Mouse (Mus musculus): ENCODE results near the gene Kcnh5. TPM values are rescaled to one million over a fixed set of nuclear protein-coding genes. Genes with fewer than 3 reads are reported as not detected.

The Kcnh5 gene
- 1.2 and 1.3 TPM in 2 replicates for polyA plus RNA-seq (2015; fragmentation: Nextera tagmentation; extraction: Ambion mirVana)

DNA sequence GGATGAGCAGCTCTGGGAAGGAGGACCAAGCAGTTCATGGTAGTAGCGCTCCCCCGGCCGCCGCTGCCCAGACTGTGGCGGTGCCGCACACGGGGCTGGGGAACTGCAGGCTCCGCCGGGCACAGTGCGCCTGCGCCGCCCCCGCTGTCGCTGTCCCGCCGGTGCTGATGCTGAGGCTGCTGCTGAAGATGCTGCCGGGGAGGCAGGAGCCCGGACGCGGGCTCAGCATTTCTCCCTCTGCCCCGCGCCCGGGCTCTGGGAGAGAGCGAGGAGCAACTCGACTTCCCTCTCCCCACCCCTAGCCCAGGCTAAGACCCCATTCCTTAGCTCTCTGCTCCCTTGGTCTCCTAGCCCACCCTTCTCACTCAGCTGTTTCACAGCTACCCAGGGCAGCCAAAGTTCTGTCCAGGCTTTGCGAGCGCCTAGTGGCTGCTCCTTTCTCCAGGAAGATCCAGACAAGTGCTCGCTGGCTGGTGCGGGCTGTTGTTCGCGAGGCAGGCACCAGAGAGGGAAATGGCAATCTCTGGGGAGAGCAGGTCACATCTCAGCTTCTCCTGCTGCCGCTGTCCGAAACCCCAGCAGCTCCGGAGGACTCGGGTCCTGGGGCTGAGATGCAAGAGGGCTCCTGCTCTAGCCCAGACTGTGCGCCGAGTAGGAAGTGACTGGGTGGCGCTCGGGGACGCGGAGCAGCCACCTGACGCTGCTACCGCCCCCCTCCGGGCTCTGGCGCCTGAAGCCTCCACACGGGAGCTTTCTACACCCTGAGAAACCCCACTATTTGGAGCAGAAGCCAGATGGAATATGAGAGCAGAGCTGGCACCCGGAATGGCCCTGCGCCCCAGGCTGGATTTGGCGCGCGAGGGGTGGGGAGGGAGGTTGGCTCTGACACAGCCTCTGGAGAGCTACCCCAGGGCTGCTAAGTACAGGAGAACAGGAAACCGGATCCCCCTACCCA is at the start of gene Kcnh5:
Gene Kcnh5, minus strand, starts transcription at position 642 of the 955 bp plus-strand sequence.
- under 1% methylated on average over 52 of the region's 52 CpGs for WGBS
- H3K4me1 ChIP-seq (replicated peaks) = peaks cover 16% of the 10 kb centered on the region
- ATAC-seq = peak; percentile 97
- H3K36me3 ChIP-seq = no peaks in the 10 kb centered on the region
- peak within 1 kb of the TSS; percentile 74 for H3K4me3 ChIP-seq (replicated peaks)
- peak within 1 kb of the TSS; percentile 98 for H3K4me2 ChIP-seq (replicated peaks)
- H3K9me3 ChIP-seq = no peaks in the 10 kb centered on the region
- peaks cover 19% of the 10 kb centered on the region; the same call in 1 of the 2 replicates for H3K27me3 ChIP-seq
- peak within 1 kb of the TSS; percentile 77 for H3K9ac ChIP-seq (replicated peaks)
- H3K27ac ChIP-seq = peak within 1 kb of the TSS; percentile 75

DNA sequence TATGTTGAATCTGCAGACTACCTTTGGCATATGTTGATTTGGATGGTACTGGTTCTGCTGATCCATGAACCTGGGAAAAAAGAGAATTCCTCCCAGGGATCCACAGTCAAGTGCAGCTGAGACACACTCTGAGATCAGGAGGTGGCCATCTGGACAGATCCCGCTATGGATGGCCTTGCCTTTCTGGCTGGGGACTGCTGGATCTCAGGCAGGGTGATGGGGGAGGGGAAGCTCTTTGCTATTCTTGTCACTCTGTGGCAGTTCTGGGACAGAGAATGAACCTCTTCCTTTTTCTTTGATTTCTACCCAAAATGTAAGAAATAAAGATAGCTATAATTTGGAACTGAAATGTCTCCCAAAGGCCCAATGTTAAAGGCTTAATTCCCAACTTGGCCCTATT is 46.8 kb upstream of the Kcnh5 start:
- no peak for ATAC-seq
- Histone ChIP-seq H3K4me1 (replicated peaks) (no peaks in the 10 kb centered on the region), H3K9me3 (no peaks in the 10 kb centered on the region), H3K4me3 (replicated peaks) (no peak overlapping the region), H3K4me2 (replicated peaks) (no peak overlapping the region), H3K27me3 (no peaks in the 10 kb centered on the region), H3K27ac (no peak overlapping the region), H3K9ac (replicated peaks) (no peak overlapping the region), H3K36me3 (no peaks in the 10 kb centered on the region)
- 80% methylated on average over 1 of the region's 1 CpGs for WGBS

- Histone ChIP-seq H3K36me3 (no peaks in the 10 kb centered on the region), H3K4me3 (replicated peaks) (no peak overlapping the region), H3K9ac (replicated peaks) (no peak overlapping the region), H3K4me1 (replicated peaks) (no peaks in the 10 kb centered on the region), H3K27ac (no peak overlapping the region), H3K4me2 (replicated peaks) (no peak overlapping the region), H3K9me3 (no peaks in the 10 kb centered on the region), H3K27me3 (no peaks in the 10 kb centered on the region)
- no peak for ATAC-seq
- 49% methylated on average over 2 of the region's 2 CpGs for WGBS
Observed at GRCm38 (mm10) chr12:75189413-75189812, 12.3 kb upstream of the Kcnh5 start.

DNA sequence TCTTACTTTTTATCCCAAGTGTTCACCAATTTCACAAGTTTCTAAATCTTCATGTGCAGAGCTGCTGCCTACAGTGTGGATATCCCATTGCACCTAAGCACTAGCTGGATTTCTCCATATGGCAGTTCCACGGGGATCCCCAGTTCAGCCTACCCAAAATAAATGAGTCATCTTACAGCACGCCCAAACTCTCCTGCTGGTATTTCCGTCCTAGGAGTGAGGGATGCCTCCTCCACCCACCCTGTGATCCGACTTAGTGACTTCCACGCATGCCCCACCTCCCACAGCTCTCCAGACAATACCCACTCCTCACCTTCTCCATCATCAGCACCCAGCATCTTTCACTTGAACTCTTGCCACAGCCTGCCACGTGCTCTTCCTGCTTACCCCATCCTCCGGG is 5.5 kb upstream of the Kcnh5 start:
- Histone ChIP-seq H3K4me1 (replicated peaks) (peaks cover 7% of the 10 kb centered on the region), H3K9me3 (no peaks in the 10 kb centered on the region), H3K9ac (replicated peaks) (no peak overlapping the region), H3K4me2 (replicated peaks) (no peak overlapping the region), H3K36me3 (no peaks in the 10 kb centered on the region), H3K4me3 (replicated peaks) (no peak overlapping the region), H3K27me3 (peaks cover 11% of the 10 kb centered on the region; the same call in 1 of the 2 replicates), H3K27ac (no peak overlapping the region)
- WGBS = 85% methylated on average over 7 of the region's 7 CpGs
- no peak for ATAC-seq

- Histone ChIP-seq H3K36me3 (no peaks in the 10 kb centered on the region), H3K9me3 (no peaks in the 10 kb centered on the region), H3K27me3 (peaks cover 17% of the 10 kb centered on the region; the same call in 1 of the 2 replicates), H3K27ac (no peak overlapping the region), H3K9ac (replicated peaks) (no peak overlapping the region), H3K4me3 (replicated peaks) (no peak overlapping the region), H3K4me2 (replicated peaks) (no peak overlapping the region), H3K4me1 (replicated peaks) (peaks cover 16% of the 10 kb centered on the region)
- 58% methylated on average over 8 of the region's 8 CpGs for WGBS
- ATAC-seq = no peak
Observed at GRCm38 (mm10) chr12:75179491-75179890, 2.4 kb upstream of the Kcnh5 start.

GRCm38 (mm10) chr12:75177646-75178030 is 506 bp upstream of the Kcnh5 start:
- Histone ChIP-seq H3K27ac (no peak overlapping the region), H3K9ac (replicated peaks) (peak overlapping the region; percentile 77), H3K4me1 (replicated peaks) (peaks cover 16% of the 10 kb centered on the region), H3K4me2 (replicated peaks) (peak overlapping the region; percentile 98), H3K27me3 (peaks cover 19% of the 10 kb centered on the region; the same call in 1 of the 2 replicates), H3K9me3 (no peaks in the 10 kb centered on the region), H3K4me3 (replicated peaks) (peak overlapping the region; percentile 74), H3K36me3 (no peaks in the 10 kb centered on the region)
- peak; percentile 10; the same call in 1 of the 2 replicates for ATAC-seq
- WGBS = 2% methylated on average over 13 of the region's 13 CpGs

- H3K27me3 ChIP-seq = peaks cover 19% of the 10 kb centered on the region; the same call in 1 of the 2 replicates
- peak overlapping the region; percentile 75 for H3K27ac ChIP-seq
- peak overlapping the region; percentile 77 for H3K9ac ChIP-seq (replicated peaks)
- peak overlapping the region; percentile 74 for H3K4me3 ChIP-seq (replicated peaks)
- H3K4me2 ChIP-seq (replicated peaks) = peak overlapping the region; percentile 98
- H3K36me3 ChIP-seq = no peaks in the 10 kb centered on the region
- H3K4me1 ChIP-seq (replicated peaks) = peaks cover 16% of the 10 kb centered on the region
- no peaks in the 10 kb centered on the region for H3K9me3 ChIP-seq
- peak; percentile 69 for ATAC-seq
- WGBS = 2% methylated on average over 19 of the region's 19 CpGs
Observed at GRCm38 (mm10) chr12:75175931-75176565, 1.1 kb downstream of the Kcnh5 start.

- no peak for ATAC-seq
Observed at GRCm38 (mm10) chr12:75170970-75171369, 6.2 kb downstream of the Kcnh5 start.

DNA sequence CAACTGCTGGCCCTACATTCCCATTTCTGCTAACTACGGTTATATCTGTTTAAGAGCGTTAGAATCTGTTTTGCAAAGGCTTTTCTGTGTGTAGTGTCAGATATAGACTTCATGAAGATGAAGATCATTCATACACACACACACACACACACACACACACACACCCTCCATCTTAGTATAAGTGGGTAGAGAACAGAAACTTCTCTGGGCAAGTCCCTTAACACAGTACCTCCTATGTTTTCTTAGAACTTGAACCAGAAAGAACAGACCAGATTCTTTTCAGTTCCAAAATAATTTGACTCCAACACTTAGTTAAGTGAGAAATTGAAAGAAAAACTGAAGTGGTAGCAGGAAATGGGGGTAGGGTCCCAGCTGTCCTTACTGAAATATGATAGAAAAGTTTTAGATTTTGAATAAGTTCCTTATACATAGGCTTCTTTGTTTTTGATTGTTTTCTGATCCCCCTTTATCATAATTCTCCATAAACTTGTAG is 24.0 kb downstream of the Kcnh5 start:
- Histone ChIP-seq H3K4me1 (replicated peaks) (no peaks in the 10 kb centered on the region), H3K27ac (no peak overlapping the region), H3K9me3 (no peaks in the 10 kb centered on the region), H3K4me2 (replicated peaks) (no peak overlapping the region), H3K36me3 (no peaks in the 10 kb centered on the region), H3K27me3 (no peaks in the 10 kb centered on the region), H3K9ac (replicated peaks) (no peak overlapping the region), H3K4me3 (replicated peaks) (no peak overlapping the region)
- ATAC-seq = no peak
- WGBS = 96% methylated on average over 2 of the region's 2 CpGs

More at GRCm38 (mm10) chr12:75170970-75171369, 6.2 kb downstream of the Kcnh5 start:
- 23% methylated on average over 2 of the region's 2 CpGs for WGBS
- Histone ChIP-seq H3K9me3 (no peaks in the 10 kb centered on the region), H3K4me1 (replicated peaks) (peaks cover 2% of the 10 kb centered on the region), H3K27me3 (peaks cover 8% of the 10 kb centered on the region; the same call in 1 of the 2 replicates), H3K27ac (no peak overlapping the region), H3K36me3 (no peaks in the 10 kb centered on the region), H3K4me2 (replicated peaks) (no peak overlapping the region), H3K9ac (replicated peaks) (no peak overlapping the region), H3K4me3 (replicated peaks) (no peak overlapping the region)

DNA sequence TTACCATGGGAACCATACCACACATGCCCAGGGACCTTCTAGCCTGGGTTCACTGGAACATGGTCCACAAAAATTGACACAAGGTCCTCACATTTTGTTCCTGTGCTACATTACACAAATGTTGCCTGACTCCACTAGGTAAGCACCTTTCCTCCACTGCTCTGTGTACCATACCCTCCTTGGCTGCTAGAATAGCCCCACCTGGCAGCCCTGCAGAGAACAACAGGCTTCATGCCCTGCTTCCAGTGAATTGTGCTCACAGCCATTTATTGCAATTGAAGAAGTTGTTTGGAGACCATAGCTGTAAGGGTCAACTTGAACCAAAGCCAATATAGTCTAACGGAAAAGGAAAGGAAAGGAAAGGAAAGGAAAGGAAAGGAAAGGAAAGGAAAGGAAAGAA is 37.3 kb downstream of the Kcnh5 start:
- H3K4me2 ChIP-seq (replicated peaks) = no peak overlapping the region
- no peaks in the 10 kb centered on the region for H3K27me3 ChIP-seq
- H3K36me3 ChIP-seq = no peaks in the 10 kb centered on the region
- WGBS = 95% methylated on average over 1 of the region's 1 CpGs
- H3K27ac ChIP-seq = no peak overlapping the region
- H3K9me3 ChIP-seq = no peaks in the 10 kb centered on the region
- no peak for ATAC-seq
- H3K4me3 ChIP-seq (replicated peaks) = no peak overlapping the region
- no peaks in the 10 kb centered on the region for H3K4me1 ChIP-seq (replicated peaks)
- H3K9ac ChIP-seq (replicated peaks) = no peak overlapping the region

- no peak for ATAC-seq
- Histone ChIP-seq H3K4me1 (replicated peaks) (no peaks in the 10 kb centered on the region), H3K27me3 (no peaks in the 10 kb centered on the region), H3K4me3 (replicated peaks) (no peak overlapping the region), H3K9ac (replicated peaks) (no peak overlapping the region), H3K9me3 (no peaks in the 10 kb centered on the region), H3K36me3 (no peaks in the 10 kb centered on the region), H3K27ac (no peak overlapping the region), H3K4me2 (replicated peaks) (no peak overlapping the region)
- 79% methylated on average over 5 of the region's 5 CpGs for WGBS
Observed at GRCm38 (mm10) chr12:75091921-75092320, 85.2 kb downstream of the Kcnh5 start.

- no peak overlapping the region for H3K4me2 ChIP-seq (replicated peaks)
- no peaks in the 10 kb centered on the region for H3K4me1 ChIP-seq (replicated peaks)
- H3K27me3 ChIP-seq = no peaks in the 10 kb centered on the region
- no peak overlapping the region for H3K9ac ChIP-seq (replicated peaks)
- WGBS = 93% methylated on average over 1 of the region's 1 CpGs
- no peaks in the 10 kb centered on the region for H3K36me3 ChIP-seq
- no peak overlapping the region for H3K4me3 ChIP-seq (replicated peaks)
- no peaks in the 10 kb centered on the region for H3K9me3 ChIP-seq
- ATAC-seq = no peak
- no peak overlapping the region for H3K27ac ChIP-seq
Observed at GRCm38 (mm10) chr12:75090957-75091356, 86.2 kb downstream of the Kcnh5 start.
